Mouse (Mus musculus) CH12.LX (cell line): ENCODE results near the gene Ric8b. TPM values are rescaled to one million over a fixed set of nuclear protein-coding genes. Genes with fewer than 3 reads are reported as not detected.

Source experiments
- DNase-seq: peaks from one replicate; pipeline ENCODE4 v3.0.0-alpha.2; 2013; ENCODE audit errors: extremely low read depth
- H3K27ac ChIP-seq: 2 replicates; pipeline ENCODE4 v1.5.1; 2012; ENCODE audit warnings: low read depth, mild to moderate bottlenecking, control low read depth, moderate library complexity; ENCODE audit not compliant: insufficient read depth
- H3K27me3 ChIP-seq: replicated peaks from 2 replicates; pipeline ENCODE3; 2012; ENCODE audit warnings: inconsistent platforms
- H3K36me3 ChIP-seq, 2 experiments: replicated peaks in 1 of 2; 2 replicates each; pipeline versions ENCODE3 to v1.6.1; 2012; ENCODE audit warnings: inconsistent platforms in 1 of 2, low read length in 1 of 2, mild to moderate bottlenecking in 1 of 2, mixed read lengths in 1 of 2, moderate library complexity in 1 of 2; ENCODE audit not compliant: control insufficient read depth in 1 of 2, insufficient read depth in 1 of 2
- H3K4me1 ChIP-seq, 2 experiments: 2 replicates each; pipeline ENCODE4 v1.6.1; 2012; ENCODE audit warnings: inconsistent platforms in 1 of 2, moderate library complexity in 1 of 2; ENCODE audit not compliant: insufficient read depth in 2 of 2, control insufficient read depth in 1 of 2
- H3K4me2 ChIP-seq: 2 replicates; pipeline ENCODE4 v1.6.1; 2012; ENCODE audit warnings: low read depth, mild to moderate bottlenecking, control low read depth; ENCODE audit not compliant: poor library complexity, insufficient read depth, severe bottlenecking
- H3K4me3 ChIP-seq, 3 experiments: fragments of 150-350 bp in 1 of 3; sonication (generic) in 1 of 3; replicated peaks in 1 of 3; 2 replicates each; pipeline versions ENCODE3 to v1.5.1; 2011 to 2012; ENCODE audit warnings: low read depth in 2 of 3, low read length in 2 of 3, mild to moderate bottlenecking in 2 of 3, moderate library complexity in 2 of 3, control low read depth in 1 of 3, improper control_type of control experiment in 1 of 3, inconsistent platforms in 1 of 3, mixed read lengths in 1 of 3; ENCODE audit not compliant: poor library complexity in 1 of 3
- H3K79me2 ChIP-seq: replicated peaks from 2 replicates; pipeline ENCODE4 v1.6.1; 2012; ENCODE audit warnings: mild to moderate bottlenecking, moderate library complexity; ENCODE audit not compliant: control insufficient read depth, poor library complexity, insufficient read depth, severe bottlenecking; ENCODE audit errors: extremely low read depth
- H3K9ac ChIP-seq: 2 replicates; pipeline ENCODE4 v1.6.1; 2012; ENCODE audit warnings: low read depth, mild to moderate bottlenecking, control low read depth, moderate library complexity; ENCODE audit not compliant: insufficient read depth
- H3K9me3 ChIP-seq: replicated peaks from 2 replicates; pipeline ENCODE3; 2012; ENCODE audit warnings: low read length, inconsistent platforms, mixed read lengths
- E2F4 ChIP-seq: IDR thresholded peaks from 2 replicates; pipeline ENCODE4 v1.6.1; 2011; ENCODE audit warnings: low read depth, low read length, improper control_type of control experiment; ENCODE audit not compliant: insufficient replicate concordance
- ELF1 ChIP-seq: IDR thresholded peaks from 2 replicates; pipeline ENCODE4 v1.6.1; 2014; ENCODE audit warnings: low read depth, mild to moderate bottlenecking, inconsistent platforms, low read length, improper control_type of control experiment
- GABPA ChIP-seq: IDR thresholded peaks from 2 replicates; pipeline ENCODE4 v1.6.1; 2012; ENCODE audit warnings: low read depth, low read length, improper control_type of control experiment, inconsistent platforms; ENCODE audit not compliant: insufficient replicate concordance
- HCFC1 ChIP-seq: IDR thresholded peaks from 2 replicates; pipeline ENCODE4 v1.6.1; 2012; ENCODE audit warnings: low read depth, mild to moderate bottlenecking, inconsistent platforms, low read length, improper control_type of control experiment
- JUN ChIP-seq: IDR thresholded peaks from 2 replicates; pipeline ENCODE4 v1.6.1; 2011; ENCODE audit warnings: low read depth, mild to moderate bottlenecking, low read length, improper control_type of control experiment, moderate library complexity; ENCODE audit not compliant: insufficient read depth
- JUND ChIP-seq: conservative IDR thresholded peaks from 2 replicates; pipeline ENCODE4 v1.6.1; 2011; ENCODE audit warnings: low read depth, low read length, improper control_type of control experiment
- KAT2A ChIP-seq: IDR thresholded peaks from 2 replicates; pipeline ENCODE4 v1.6.1; 2012; ENCODE audit warnings: low read length, improper control_type of control experiment, inconsistent platforms; ENCODE audit not compliant: insufficient replicate concordance
- MAFK ChIP-seq: IDR thresholded peaks from 2 replicates; pipeline ENCODE4 v1.6.1; 2011; ENCODE audit warnings: low read length, improper control_type of control experiment; ENCODE audit not compliant: insufficient replicate concordance
- MAX ChIP-seq: IDR thresholded peaks from 2 replicates; pipeline ENCODE4 v1.6.1; 2011; ENCODE audit warnings: low read length, improper control_type of control experiment
- MAZ ChIP-seq: IDR thresholded peaks from 2 replicates; pipeline ENCODE4 v1.6.1; 2012; ENCODE audit warnings: low read depth, mild to moderate bottlenecking, inconsistent platforms, low read length, improper control_type of control experiment, moderate library complexity
- MEF2A ChIP-seq: IDR thresholded peaks from 2 replicates; pipeline ENCODE4 v1.6.1; 2014; ENCODE audit warnings: low read depth, mild to moderate bottlenecking, inconsistent platforms, low read length, improper control_type of control experiment, borderline replicate concordance
- MXI1 ChIP-seq: IDR thresholded peaks from 2 replicates; pipeline ENCODE4 v1.6.1; 2011; ENCODE audit warnings: mild to moderate bottlenecking, low read depth, low read length, improper control_type of control experiment
- MYC ChIP-seq: IDR thresholded peaks from 2 replicates; pipeline ENCODE4 v1.6.1; 2011; ENCODE audit warnings: low read depth, mild to moderate bottlenecking, improper control_type of control experiment, low read length
- NELFE ChIP-seq: IDR thresholded peaks from 2 replicates; pipeline ENCODE4 v1.6.1; 2011; ENCODE audit warnings: low read depth, low read length, improper control_type of control experiment
- NRF1 ChIP-seq: IDR thresholded peaks from 2 replicates; pipeline ENCODE4 v1.6.1; 2014; ENCODE audit warnings: low read depth, mild to moderate bottlenecking, inconsistent platforms, low read length, improper control_type of control experiment, moderate library complexity
- POLR2A ChIP-seq: IDR thresholded peaks from 2 replicates; pipeline ENCODE4 v1.6.1; 2011; ENCODE audit warnings: low read depth, mild to moderate bottlenecking, improper control_type of control experiment, low read length
- POLR2AphosphoS2 ChIP-seq: IDR thresholded peaks from 2 replicates; pipeline ENCODE4 v1.6.1; 2011; ENCODE audit warnings: low read depth, low read length, improper control_type of control experiment
- RCOR1 ChIP-seq: conservative IDR thresholded peaks from 2 replicates; pipeline ENCODE4 v1.6.1; 2012; ENCODE audit warnings: low read depth, mild to moderate bottlenecking, inconsistent platforms, low read length, improper control_type of control experiment
- SIN3A ChIP-seq: IDR thresholded peaks from 2 replicates; pipeline ENCODE4 v1.6.1; 2012; ENCODE audit warnings: low read length, improper control_type of control experiment, inconsistent platforms
- TCF12 ChIP-seq: IDR thresholded peaks from 2 replicates; pipeline ENCODE4 v1.6.1; 2014; ENCODE audit warnings: low read depth, mild to moderate bottlenecking, inconsistent platforms, low read length, improper control_type of control experiment
- UBTF ChIP-seq: IDR thresholded peaks from 2 replicates; pipeline ENCODE4 v1.6.1; 2012; ENCODE audit warnings: low read depth, mild to moderate bottlenecking, inconsistent platforms, low read length, improper control_type of control experiment, moderate library complexity
- USF1 ChIP-seq: IDR thresholded peaks from 2 replicates; pipeline ENCODE4 v1.6.1; 2014; ENCODE audit warnings: low read depth, mild to moderate bottlenecking, inconsistent platforms, low read length, improper control_type of control experiment
- USF2 ChIP-seq: conservative IDR thresholded peaks from 2 replicates; pipeline ENCODE4 v1.6.1; 2011; ENCODE audit warnings: low read depth, low read length, improper control_type of control experiment
- ZKSCAN1 ChIP-seq: IDR thresholded peaks from 2 replicates; pipeline ENCODE4 v1.6.1; 2012; ENCODE audit warnings: low read depth, inconsistent platforms, low read length, improper control_type of control experiment, borderline replicate concordance
- ZNF384 ChIP-seq: IDR thresholded peaks from 2 replicates; pipeline ENCODE4 v1.6.1; 2012; ENCODE audit warnings: low read depth, low read length, improper control_type of control experiment, inconsistent platforms
- dilution Hi-C: fragments of 300-500 bp; cut with MboI; formaldehyde crosslinking; loops from 2 replicates; pipeline ENCODE4 v1.14.3; 2020; ENCODE audit warnings: low sequenced_read_pairs; ENCODE audit not compliant: extremely low pct_unique_long_range_greater_than_20kb, extremely low pct_ligation_motif_present
- in situ Hi-C: fragments of 300-500 bp; cut with MboI; formaldehyde crosslinking; loops from 3 replicates; pipeline ENCODE4 v1.14.3; 2019; ENCODE audit warnings: low sequenced_read_pairs, low pct_ligation_motif_present, low pct_unique_long_range_greater_than_20kb, mixed read lengths
- polyA plus RNA-seq: library from polyadenylated mRNA; unstranded; fragments of >175 nt; gene quantifications from 2 replicates; pipeline ENCODE4 v1.2.1, GENCODE M21; 2012; ENCODE audit warnings: low read depth; ENCODE audit not compliant: insufficient read length
- total RNA-seq, 2 experiments: library from RNA; depleted of rRNA; stranded (reverse); fragments of 300-350 nt in 1 of 2; fragments of >200 nt in 1 of 2; gene quantifications; 2 replicates each; pipeline ENCODE4 v1.2.3; 2012 to 2014

Ric8b gene
- total and polyA plus RNA-seq, 3 experiments, result 4.8 to 9.4 (median 6.3) TPM

DNA sequence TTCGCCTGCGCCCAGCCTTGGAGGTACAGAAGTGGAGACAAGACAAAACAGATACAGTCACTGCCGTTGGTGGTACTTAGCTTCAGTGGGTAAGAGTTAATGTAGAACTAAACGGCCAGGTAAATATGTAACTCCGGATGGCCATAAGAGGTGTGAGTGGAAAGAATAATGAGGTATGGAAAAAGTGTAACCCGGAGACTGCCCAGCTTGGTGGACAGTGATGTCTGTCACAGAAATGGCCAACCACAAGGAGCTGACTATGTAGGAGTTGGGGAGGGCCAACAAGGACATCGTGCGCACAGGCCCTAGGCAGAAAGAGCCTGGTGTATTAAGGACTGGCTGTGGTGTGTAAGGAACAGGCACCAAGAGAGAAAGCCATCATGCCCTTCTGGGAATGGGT lies 30.6 kb upstream of the Ric8b start:
- Histone ChIP-seq H3K4me1 (peaks cover 0 to 9% of the 10 kb centered on the region in 2 experiments; a peak in 2 of 4 replicates), H3K4me3 (no peak overlapping the region), H3K27me3 (no peaks in the 10 kb centered on the region), H3K4me2 (no peak overlapping the region), H3K79me2 (no peaks in the 10 kb centered on the region), H3K9me3 (no peaks in the 10 kb centered on the region), H3K27ac (no peak overlapping the region), H3K36me3 (no peaks in the 10 kb centered on the region), H3K9ac (no peak overlapping the region)
- DNase-seq, result no peak
- dilution Hi-C loops (no loop called here), in situ Hi-C loops (no loop called here)
- TF ChIP-seq USF1 (no peak), GABPA (no peak), SIN3A (no peak), MAZ (no peak), MEF2A (no peak), HCFC1 (no peak), KAT2A (no peak), MYC (no peak), MAX (no peak), UBTF (no peak), NRF1 (no peak), USF2 (no peak), RCOR1 (no peak), TCF12 (no peak), ZKSCAN1 (no peak)

- H3K9ac ChIP-seq, result no peak overlapping the region
- dilution Hi-C loops, result no loop called here
- TF ChIP-seq TCF12, result no peak
- TF ChIP-seq MAX, result no peak
- no peak for TF ChIP-seq MAFK
- TF ChIP-seq HCFC1, result no peak
- TF ChIP-seq POLR2A, result no peak
- no peak for TF ChIP-seq RCOR1
- TF ChIP-seq MXI1, result no peak
- TF ChIP-seq NELFE, result no peak
- no peak for TF ChIP-seq ZNF384
- TF ChIP-seq E2F4, result no peak
- no peak for TF ChIP-seq JUND
- TF ChIP-seq USF2, result no peak
- no peak for TF ChIP-seq ELF1
- TF ChIP-seq JUN, result no peak
- no peak for TF ChIP-seq POLR2AphosphoS2
- no peaks in the 10 kb centered on the region for H3K79me2 ChIP-seq
- no peaks in the 10 kb centered on the region for H3K9me3 ChIP-seq
- no peak overlapping the region for H3K4me2 ChIP-seq
- in situ Hi-C loops, result no loop called here
- DNase-seq, result no peak
- peaks cover 0 to 9% of the 10 kb centered on the region in 2 experiments; a peak in 2 of 4 replicates for H3K4me1 ChIP-seq
- no peak overlapping the region for H3K27ac ChIP-seq
- H3K36me3 ChIP-seq, result no peaks in the 10 kb centered on the region
- no peak overlapping the region for H3K4me3 ChIP-seq
- no peaks in the 10 kb centered on the region for H3K27me3 ChIP-seq
These were observed 28.1 kb upstream of the Ric8b start for GRCm38 (mm10) chr10:84889096-84889846.
